8 mouse cellular contexts compared by ENCODE assay signal in the genomic region with DNA sequence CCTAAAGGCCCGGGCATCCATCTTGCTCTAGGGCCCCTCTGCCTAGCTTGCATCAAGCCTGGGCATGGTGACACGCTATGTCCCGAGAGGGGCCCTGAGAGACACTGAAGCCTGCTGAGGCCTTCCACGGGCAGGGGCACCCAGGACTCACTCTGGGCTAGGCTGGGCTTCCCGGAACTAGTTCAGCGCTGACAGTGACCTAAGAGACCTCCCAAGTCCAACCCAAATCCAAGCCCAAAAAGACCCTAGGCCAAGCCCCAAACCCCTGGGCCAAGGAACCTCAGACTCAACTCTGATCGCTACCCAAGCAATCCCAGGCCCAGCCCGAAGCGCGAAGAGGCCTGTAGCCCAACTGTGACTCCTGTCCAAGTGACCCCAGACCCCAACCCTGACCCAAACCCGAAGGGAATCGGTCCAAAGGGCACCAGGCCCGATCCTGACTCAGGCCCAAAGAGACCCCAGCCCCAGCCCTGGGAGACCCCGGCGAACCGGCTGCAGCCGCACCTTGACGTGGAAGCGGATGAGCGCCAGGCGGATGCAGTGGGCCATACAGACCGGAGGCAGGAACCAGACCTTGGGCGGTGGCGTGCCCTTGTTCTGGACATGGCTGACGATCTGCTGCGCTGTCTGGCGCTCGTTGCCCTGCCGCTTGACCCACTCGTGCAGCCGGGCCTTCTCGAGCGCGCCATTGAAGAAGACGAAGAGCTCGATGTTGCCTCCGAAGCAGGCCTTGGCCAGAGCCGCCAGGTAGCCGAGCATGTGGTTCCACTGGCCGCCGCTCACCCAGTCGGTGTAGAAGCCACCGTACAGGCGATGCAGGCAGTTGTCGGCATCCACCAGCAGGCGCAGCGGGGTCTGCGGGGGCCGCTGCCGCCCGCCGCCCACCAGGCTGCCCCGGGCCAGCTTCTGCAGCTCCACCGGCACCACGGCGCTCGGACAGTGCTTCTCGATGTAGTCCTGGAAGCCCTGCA. TPM values are rescaled to one million over a fixed set of nuclear protein-coding genes. Genes with fewer than 3 reads are reported as not detected.
DNase-seq lines count a peak whose midpoint lies in the region; ATAC-seq and TF ChIP-seq lines count a peak whose summit lies in the region.

No protein-coding gene starts in this region.

- ATAC-seq in forebrain, embryonic 11.5 days (replicated peaks; ENCODE audit: low FRiP score) = peak; percentile 16; the same call in 1 of the 2 replicates
- ATAC-seq in heart, embryonic 15.5 days (replicated peaks; ENCODE audit: insufficient number of reproducible peaks, insufficient read depth, low FRiP score, low read depth) = no peak
- no peak for ATAC-seq in liver, embryonic 14.5 days (ENCODE audit: insufficient read depth)
- ATAC-seq in neural tube, embryonic 13.5 days (ENCODE audit: low read depth) = peak; percentile 40; the same call in 1 of the 2 replicates

- TF ChIP-seq CTCF in E14TG2a.4 (conservative IDR thresholded peaks at IDR 0.05; ENCODE audit: low read length) = no peak
- peak; percentile 14; the same call in 1 of the 2 replicates for TF ChIP-seq CTCF in liver, embryonic 14.5 days (IDR thresholded peaks at IDR 0.05; ENCODE audit: low read depth)

- H3K4me3 ChIP-seq in E14TG2a.4 (replicated peaks; ENCODE audit: low read length) = peak overlapping the region; percentile 97
- peak overlapping the region; percentile 89 for H3K4me3 ChIP-seq in forebrain, embryonic 11.5 days (ENCODE audit: low read depth, low read length)
- H3K4me3 ChIP-seq in heart, embryonic 15.5 days = peak overlapping the region; percentile 88
- peak overlapping the region; percentile 83 to 94 for H3K4me3 ChIP-seq in liver, embryonic 14.5 days (ENCODE audit: insufficient read depth in 1 of 2, low read depth in 2 of 2, low read length in 2 of 2)
- H3K4me3 ChIP-seq in neural tube, embryonic 13.5 days = peak overlapping the region; percentile 94

- peaks cover 79% of the 10 kb centered on the region for H3K4me1 ChIP-seq in E14TG2a.4 (replicated peaks; ENCODE audit: low read depth, low read length)
- H3K4me1 ChIP-seq in forebrain, embryonic 11.5 days (replicated peaks; ENCODE audit: control insufficient read depth, insufficient read depth, low read length) = peaks cover 13% of the 10 kb centered on the region
- H3K4me1 ChIP-seq in heart, embryonic 15.5 days (replicated peaks) = peaks cover 44% of the 10 kb centered on the region
- peaks cover 46 to 47% of the 10 kb centered on the region in 2 experiments for H3K4me1 ChIP-seq in liver, embryonic 14.5 days (replicated peaks; ENCODE audit: control insufficient read depth in 2 of 2, insufficient read depth in 2 of 2, low read length in 1 of 2)
- peaks cover 61% of the 10 kb centered on the region for H3K4me1 ChIP-seq in neural tube, embryonic 13.5 days (replicated peaks)

- H3K27me3 ChIP-seq in E14TG2a.4 (ENCODE audit: insufficient read depth, low read length) = no peaks in the 10 kb centered on the region
- H3K27me3 ChIP-seq in forebrain, embryonic 11.5 days (ENCODE audit: control insufficient read depth, insufficient read depth, low read length) = no peaks in the 10 kb centered on the region
- H3K27me3 ChIP-seq in heart, embryonic 15.5 days = no peaks in the 10 kb centered on the region
- H3K27me3 ChIP-seq in liver, embryonic 14.5 days (ENCODE audit: control insufficient read depth, insufficient read depth, low read length) = no peaks in the 10 kb centered on the region
- H3K27me3 ChIP-seq in neural tube, embryonic 13.5 days = no peaks in the 10 kb centered on the region

- H3K9ac ChIP-seq in forebrain, embryonic 11.5 days (ENCODE audit: low read length) = peak overlapping the region; percentile 95
- H3K9ac ChIP-seq in heart, embryonic 15.5 days = peak overlapping the region; percentile 93
- H3K9ac ChIP-seq in liver, embryonic 14.5 days (replicated peaks) = peak overlapping the region; percentile 87
- H3K9ac ChIP-seq in neural tube, embryonic 13.5 days = peak overlapping the region; percentile 97

- DNase-seq in c-Kit-negative CD71-positive TER-119-positive erythroid progenitor cells, embryonic 14.5 days (ENCODE audit: low read depth, low spot score) = peak; percentile 48
- DNase-seq in forebrain, embryonic 11.5 days (ENCODE audit: low spot score) = peak; percentile 79
- DNase-seq in kidney, postnatal 14 days = peak; percentile 71
- peak in 2 of 3 experiments; percentile 22 to 37 for DNase-seq in liver, embryonic 14.5 days (ENCODE audit: low read depth in 3 of 3, low spot score in 3 of 3)
- DNase-seq in testis, postnatal 10 days (ENCODE audit: low spot score) = peak; percentile 71

- WGBS in forebrain, embryonic 11.5 days = under 1% methylated on average over 45 of the region's 58 CpGs
- WGBS in heart, embryonic 15.5 days = 0% methylated on average over 58 of the region's 58 CpGs
- WGBS in liver, embryonic 14.5 days (ENCODE audit: insufficient replicate concordance) = under 1% methylated on average over 57 of the region's 58 CpGs
- WGBS in neural tube, embryonic 13.5 days = 1% methylated on average over 58 of the region's 58 CpGs

- peaks cover 32% of the 10 kb centered on the region for H3K36me3 ChIP-seq in E14TG2a.4 (ENCODE audit: insufficient read depth, low read length)
- no peaks in the 10 kb centered on the region for H3K36me3 ChIP-seq in forebrain, embryonic 11.5 days (ENCODE audit: control insufficient read depth, insufficient read depth, low read length)
- no peaks in the 10 kb centered on the region; the same call in 1 of the 2 replicates for H3K36me3 ChIP-seq in heart, embryonic 15.5 days
- peaks cover 3% of the 10 kb centered on the region; the same call in 1 of the 2 replicates for H3K36me3 ChIP-seq in liver, embryonic 14.5 days (replicated peaks; ENCODE audit: control insufficient read depth, insufficient read depth, low read depth)
- H3K36me3 ChIP-seq in neural tube, embryonic 13.5 days = 0 out of 2 replicates have a peak, but pooled peaks cover 4% of the 10 kb centered on the region

- H3K9me3 ChIP-seq in E14TG2a.4 (ENCODE audit: low read length) = no peaks in the 10 kb centered on the region
- no peaks in the 10 kb centered on the region for H3K9me3 ChIP-seq in forebrain, embryonic 11.5 days (ENCODE audit: control insufficient read depth, low read length)
- H3K9me3 ChIP-seq in heart, embryonic 15.5 days (replicated peaks) = no peaks in the 10 kb centered on the region
- no peaks in the 10 kb centered on the region for H3K9me3 ChIP-seq in liver, embryonic 14.5 days (ENCODE audit: control insufficient read depth, low read length)
- no peaks in the 10 kb centered on the region for H3K9me3 ChIP-seq in neural tube, embryonic 13.5 days

- no peak for TF ChIP-seq EP300 in liver, embryonic 14.5 days (IDR thresholded peaks at IDR 0.05; ENCODE audit: low read depth)

- H3K4me2 ChIP-seq in forebrain, embryonic 11.5 days (ENCODE audit: low read depth, low read length, severe bottlenecking) = peak overlapping the region; percentile 96
- peak overlapping the region; percentile 87 for H3K4me2 ChIP-seq in heart, embryonic 15.5 days
- H3K4me2 ChIP-seq in liver, embryonic 14.5 days (ENCODE audit: low read depth) = peak overlapping the region; percentile 92
- H3K4me2 ChIP-seq in neural tube, embryonic 13.5 days = peak overlapping the region; percentile 98

- H3K27ac ChIP-seq in forebrain, embryonic 11.5 days (ENCODE audit: low read depth, low read length) = peak overlapping the region; percentile 97
- H3K27ac ChIP-seq in heart, embryonic 15.5 days = peak overlapping the region; percentile 99
- peak overlapping the region; percentile 76 for H3K27ac ChIP-seq in liver, embryonic 14.5 days
- H3K27ac ChIP-seq in neural tube, embryonic 13.5 days (replicated peaks) = peak overlapping the region; percentile 98

RNA-seq across cellular contexts. Expression of a gene that starts 0.7 kb away (rescaled TPM):
- 20.4 and 22.5 TPM in 2 replicates for polyA plus RNA-seq in forebrain, embryonic 11.5 days (2014; fragmentation: Nextera tagmentation; extraction: Ambion mirVana)
- polyA plus RNA-seq in heart, embryonic 15.5 days (2015; fragmentation: Nextera tagmentation; extraction: Ambion mirVana) = 16.9 and 18.1 TPM in 2 replicates
- polyA plus RNA-seq in liver, embryonic 14.5 days (2012; rRNA removed) = 33.9 and 37.4 TPM in 2 replicates
- polyA plus RNA-seq in liver, embryonic 14.5 days (2014; fragmentation: Nextera tagmentation; extraction: Ambion mirVana) = 19.1 and 23.2 TPM in 2 replicates
- polyA plus RNA-seq in neural tube, embryonic 13.5 days (2015; fragmentation: Nextera tagmentation; extraction: Ambion mirVana) = 13.2 and 13.7 TPM in 2 replicates

Comparison
In these comparisons a context has a peak if more than half of its experiments do, and no peak if none do; other contexts are left out.
1. ATAC-seq: peak in forebrain, embryonic 11.5 days (single experiment) and neural tube, embryonic 13.5 days (single experiment); none in heart, embryonic 15.5 days (single experiment) and liver, embryonic 14.5 days (single experiment).
2. Peak in every context shown above with its lines, with median percentiles within 50 percentile points of each other: H3K4me3 ChIP-seq, DNase-seq, H3K27ac ChIP-seq, H3K4me2 ChIP-seq and H3K9ac ChIP-seq.